Mouse (Mus musculus) forebrain, embryonic 16.5 days (tissue): ENCODE measurements around the gene Trip13. TPM values are rescaled to one million over a fixed set of nuclear protein-coding genes. Genes with fewer than 3 reads are reported as not detected.

ENCODE experiments used
- microRNA-seq: library from miRNA; unstranded; fragments of <30 nt; microRNA quantifications from one replicate; pipeline ENCODE4, GENCODE M21; 2017
- polyA plus RNA-seq: library from polyadenylated mRNA; unstranded; fragments of >200 nt; fragmentation: Nextera tagmentation; extraction: Ambion mirVana; gene quantifications from 2 replicates; pipeline ENCODE4 v1.2.1, GENCODE M21; 2015

Gene Trip13
- polyA plus RNA-seq, 1 experiment from 2014 or later = 16.5 TPM

Small RNA genes lying within 50 kb of the gene (microRNA-seq; reads per million reads assigned to microRNA genes)
- not detected for gene Gm25197

Other genes with a start within 250 kb of the Trip13 start
- gene Slc6a19, start 232.9 kb downstream of the Trip13 start, polyA plus RNA-seq = 0.09 and 0.27 TPM in 2 replicates
- 13.5 and 14.9 TPM in 2 replicates for gene Slc12a7, start 204.7 kb downstream of the Trip13 start, polyA plus RNA-seq
- gene Nkd2, start 90.2 kb downstream of the Trip13 start, polyA plus RNA-seq = 11.0 and 12.2 TPM in 2 replicates
- gene Brd9, start within 50 bp of the Trip13 start, polyA plus RNA-seq = 102 and 104 TPM in 2 replicates
- not detected in 2 replicates for gene Zdhhc11, start 26.1 kb upstream of the Trip13 start, polyA plus RNA-seq
- 9.6 and 10.7 TPM in 2 replicates for gene Tppp, start 71.6 kb upstream of the Trip13 start, polyA plus RNA-seq
- 10.3 and 10.4 TPM in 2 replicates for gene Cep72, start 124.5 kb upstream of the Trip13 start, polyA plus RNA-seq
- gene Slc9a3, start 183.7 kb upstream of the Trip13 start, polyA plus RNA-seq = 0.08 TPM in 1 of 2 replicates, not detected in the other